Mouse (Mus musculus) midbrain, embryonic 14.5 days (tissue): ENCODE results near the gene Aifm2. TPM values are rescaled to one million over a fixed set of nuclear protein-coding genes. Genes with fewer than 3 reads are reported as not detected.
A peak's percentile ranks its signal among the peaks of the same experiment; 100 is the strongest.

ENCODE experiments used
- ATAC-seq: fragments of 200-750 bp; cut with Nextera tagmentation; 2 replicates; pipeline ENCODE4 v1.8.0; 2017; ENCODE audit warnings: moderate number of reproducible peaks, moderate library complexity; ENCODE audit not compliant: low FRiP score, low TSS enrichment
- DNase-seq: peaks from one replicate; pipeline ENCODE4 v3.0.0-alpha.2; 2015
- H3K27ac ChIP-seq: fragments of 300-500 bp; sonication (generic); replicated peaks from 2 replicates; pipeline ENCODE4 v1.5.1; 2014; ENCODE audit warnings: mild to moderate bottlenecking, low read depth, low read length, moderate library complexity
- H3K27me3 ChIP-seq: fragments of 300-500 bp; sonication (generic); 2 replicates; pipeline ENCODE4 v1.6.1; 2014; ENCODE audit warnings: low read length, control low read depth, mixed read lengths; ENCODE audit not compliant: control insufficient read depth, insufficient read depth
- H3K36me3 ChIP-seq: fragments of 300-500 bp; sonication (generic); 2 replicates; pipeline ENCODE4 v1.6.1; 2014; ENCODE audit warnings: low read length, control low read depth; ENCODE audit not compliant: control insufficient read depth, insufficient read depth
- H3K4me1 ChIP-seq: fragments of 300-500 bp; sonication (generic); 2 replicates; pipeline ENCODE4 v1.6.1; 2014; ENCODE audit warnings: mild to moderate bottlenecking, antibody characterized with exemption, low read length, control low read depth; ENCODE audit not compliant: control insufficient read depth, insufficient read depth
- H3K4me2 ChIP-seq: fragments of 300-500 bp; sonication (generic); 2 replicates; pipeline ENCODE4 v1.6.1; 2014; ENCODE audit warnings: mild to moderate bottlenecking, low read length, moderate library complexity
- H3K4me3 ChIP-seq: fragments of 300-500 bp; sonication (generic); replicated peaks from 2 replicates; pipeline ENCODE4 v1.5.1; 2014; ENCODE audit warnings: low read depth, low read length
- H3K9ac ChIP-seq: fragments of 300-500 bp; sonication (generic); replicated peaks from 2 replicates; pipeline ENCODE4 v1.6.1; 2014; ENCODE audit warnings: mild to moderate bottlenecking, low read length, moderate library complexity
- H3K9me3 ChIP-seq: fragments of 300-500 bp; sonication (generic); 2 replicates; pipeline ENCODE4 v1.6.1; 2016; ENCODE audit warnings: low read length, control low read depth, mixed read lengths; ENCODE audit not compliant: control insufficient read depth
- WGBS: fragments of 180-500 bp; shearing (Covaris S2); extraction: QIAGEN DNeasy Blood & Tissue Kit; methylation state at CpG from one replicate; pipeline ENCODE4 v1.1.7; 2014; 5-methylcytosine and 5-hydroxymethylcytosine counted together
- polyA plus RNA-seq: library from polyadenylated mRNA; unstranded; fragments of >200 nt; fragmentation: Nextera tagmentation; extraction: Ambion mirVana; gene quantifications from 2 replicates; pipeline ENCODE4 v1.2.1, GENCODE M21; 2014

Gene Aifm2
- polyA plus RNA-seq, 1 experiment from 2014 or later = 7.0 TPM

DNA sequence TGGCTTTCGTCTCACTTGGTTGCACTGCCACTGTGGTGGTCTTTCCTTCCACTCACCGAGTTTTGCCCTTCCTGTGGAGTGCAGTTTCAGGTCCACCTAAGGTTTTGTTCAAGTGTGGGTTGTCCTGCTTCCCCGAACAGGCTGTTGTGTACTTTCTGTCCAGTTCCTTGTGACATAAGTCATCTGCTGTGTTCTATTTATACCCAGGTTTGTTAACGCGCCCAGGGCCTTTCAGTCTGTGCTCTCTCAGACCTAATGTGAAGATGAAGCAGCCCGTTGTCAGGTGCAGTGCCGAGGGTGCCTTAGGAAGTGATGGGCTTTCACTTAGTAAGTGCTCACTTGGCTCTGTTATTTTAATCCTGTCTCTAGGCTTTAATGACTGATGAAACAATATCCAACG is 25.7 kb upstream of the Aifm2 start:
- 92% methylated on average over 8 of the region's 8 CpGs for WGBS

DNA sequence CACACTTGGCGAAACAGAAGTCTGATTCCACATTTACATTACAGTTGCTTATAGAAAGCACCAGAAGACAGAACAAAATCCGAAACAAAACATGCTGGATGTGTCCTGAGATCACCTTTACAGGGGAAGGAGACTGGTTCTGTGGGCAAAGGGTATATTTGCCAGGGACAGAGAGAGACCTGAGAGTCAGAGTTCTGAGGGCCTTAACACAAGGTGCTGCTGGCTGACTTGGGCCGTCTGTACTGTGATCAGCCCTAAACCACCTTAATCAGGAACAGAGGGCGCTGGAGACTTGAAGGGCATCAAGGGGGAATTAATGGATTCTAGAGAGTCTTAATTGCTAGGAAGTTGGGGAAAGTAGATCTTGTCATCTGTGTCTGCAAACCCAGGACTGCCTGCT is 21.5 kb upstream of the Aifm2 start:
- Histone ChIP-seq H3K36me3 (peaks cover 50% of the 10 kb centered on the region), H3K4me3 (no peak overlapping the region), H3K4me1 (peaks cover 14% of the 10 kb centered on the region), H3K27ac (no peak overlapping the region), H3K27me3 (no peaks in the 10 kb centered on the region), H3K4me2 (no peak overlapping the region), H3K9me3 (no peaks in the 10 kb centered on the region), H3K9ac (no peak overlapping the region)
- WGBS = 80% methylated on average over 4 of the region's 4 CpGs
- DNase-seq (no peak), ATAC-seq (no peak)

More for the DNA sequence above, 25.7 kb upstream of the Aifm2 start:
- H3K9me3 ChIP-seq = no peaks in the 10 kb centered on the region
- no peaks in the 10 kb centered on the region for H3K27me3 ChIP-seq
- no peak overlapping the region for H3K4me3 ChIP-seq
- no peak overlapping the region for H3K27ac ChIP-seq
- peaks cover 79% of the 10 kb centered on the region for H3K36me3 ChIP-seq
- H3K4me2 ChIP-seq = no peak overlapping the region
- H3K9ac ChIP-seq = no peak overlapping the region
- DNase-seq (no peak), ATAC-seq (no peak)
- no peaks in the 10 kb centered on the region for H3K4me1 ChIP-seq

GRCm38 (mm10) chr10:61694870-61695670 is 20.0 kb upstream of the Aifm2 start, which contains the start of gene Tysnd1:
TSS of gene Tysnd1 (plus strand) at chr10:61695514.
- WGBS = 1% methylated on average over 42 of the region's 42 CpGs
- Histone ChIP-seq H3K36me3 (peaks cover 38% of the 10 kb centered on the region), H3K9ac (peak within 1 kb of the TSS; percentile 66)

DNA sequence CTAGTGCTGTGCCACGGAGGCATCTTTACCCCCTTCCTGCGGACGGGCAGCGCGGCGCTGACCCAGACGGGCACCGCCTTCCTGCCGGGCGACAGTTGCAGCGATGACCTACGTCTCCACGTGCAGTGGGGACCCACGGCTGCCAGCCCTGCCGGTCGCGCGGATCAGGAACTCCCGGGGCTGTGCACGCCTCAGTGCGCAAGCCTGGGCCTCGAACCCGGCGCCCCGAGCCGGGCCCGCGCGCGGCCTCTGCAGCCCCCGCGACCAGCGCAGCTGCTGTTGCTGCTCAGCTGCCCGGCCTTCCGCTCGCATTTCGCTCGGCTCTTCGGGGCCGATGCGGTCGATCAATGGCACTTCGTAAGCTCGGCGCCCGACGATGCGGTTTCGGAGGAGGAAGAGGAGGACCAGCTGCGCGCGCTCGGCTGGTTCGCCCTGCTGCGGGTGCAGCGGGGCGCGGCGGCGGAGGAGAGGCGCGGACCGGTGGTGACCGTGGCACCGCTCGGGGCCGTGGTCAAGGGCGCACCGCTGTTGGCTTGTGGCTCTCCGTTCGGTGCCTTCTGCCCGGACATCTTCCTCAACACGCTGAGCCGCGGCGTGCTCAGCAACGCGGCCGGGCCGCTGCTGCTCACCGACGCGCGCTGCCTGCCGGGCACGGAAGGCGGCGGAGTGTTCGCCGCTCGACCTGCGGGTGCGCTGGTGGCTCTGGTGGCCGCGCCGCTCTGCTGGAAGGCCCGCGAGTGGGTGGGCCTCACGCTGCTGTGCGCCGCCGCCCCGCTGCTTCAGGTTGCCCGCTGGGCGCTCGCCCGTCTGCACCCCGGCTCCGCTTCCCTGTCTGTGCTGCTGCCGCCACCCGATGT is 19.1 kb upstream of the Aifm2 start:
- Histone ChIP-seq H3K9me3 (no peaks in the 10 kb centered on the region), H3K27me3 (no peaks in the 10 kb centered on the region), H3K4me2 (peak overlapping the region; percentile 100), H3K4me3 (peak overlapping the region; percentile 96), H3K27ac (peak overlapping the region; percentile 70), H3K36me3 (peaks cover 29% of the 10 kb centered on the region), H3K9ac (peak overlapping the region; percentile 66), H3K4me1 (peaks cover 14% of the 10 kb centered on the region)
- ATAC-seq (peak; percentile 57), DNase-seq (peak; percentile 38)
- under 1% methylated on average over 105 of the region's 111 CpGs for WGBS

More at GRCm38 (mm10) chr10:61694870-61695670, 20.0 kb upstream of the Aifm2 start, which contains the start of gene Tysnd1:
- peaks cover 14% of the 10 kb centered on the region for H3K4me1 ChIP-seq
- DNase-seq (peak; percentile 98), ATAC-seq (peak; percentile 96)
- peak within 1 kb of the TSS; percentile 96 for H3K4me3 ChIP-seq
- no peaks in the 10 kb centered on the region for H3K9me3 ChIP-seq
- peak within 1 kb of the TSS; percentile 100 for H3K4me2 ChIP-seq
- peak within 1 kb of the TSS; percentile 70 for H3K27ac ChIP-seq
- H3K27me3 ChIP-seq = no peaks in the 10 kb centered on the region

DNA sequence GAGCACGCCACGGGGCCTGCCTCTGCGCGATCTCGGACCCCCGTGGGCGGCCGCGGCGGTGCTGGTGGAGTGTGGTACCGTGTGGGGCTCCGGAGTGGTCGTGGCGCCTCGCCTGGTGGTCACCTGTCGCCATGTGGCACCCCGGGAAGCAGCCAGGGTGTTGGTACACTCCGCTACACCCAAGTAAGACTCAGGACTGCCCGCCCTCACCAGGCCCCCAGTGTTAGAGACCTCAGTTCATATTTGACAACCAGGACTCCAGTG is 18.6 kb upstream of the Aifm2 start:
- Histone ChIP-seq H3K4me1 (peaks cover 14% of the 10 kb centered on the region), H3K9ac (peak overlapping the region; percentile 66), H3K4me2 (peak overlapping the region; percentile 100), H3K9me3 (no peaks in the 10 kb centered on the region), H3K27ac (no peak overlapping the region), H3K36me3 (peaks cover 24% of the 10 kb centered on the region), H3K4me3 (peak overlapping the region; percentile 96), H3K27me3 (no peaks in the 10 kb centered on the region)
- 19% methylated on average over 19 of the region's 19 CpGs for WGBS
- ATAC-seq = no peak
- no peak for DNase-seq

- Histone ChIP-seq H3K27ac (no peak overlapping the region), H3K4me2 (peak overlapping the region; percentile 100), H3K9ac (peak overlapping the region; percentile 66; the same call in 1 of the 2 replicates), H3K4me3 (peak overlapping the region; percentile 96), H3K9me3 (no peaks in the 10 kb centered on the region), H3K4me1 (peaks cover 14% of the 10 kb centered on the region), H3K27me3 (no peaks in the 10 kb centered on the region), H3K36me3 (peaks cover 23% of the 10 kb centered on the region)
- no peak for ATAC-seq
- 96% methylated on average over 2 of the region's 2 CpGs for WGBS
- no peak for DNase-seq
Measured at GRCm38 (mm10) chr10:61697028-61697427, 18.0 kb upstream of the Aifm2 start.

GRCm38 (mm10) chr10:61704663-61705062 is 10.4 kb upstream of the Aifm2 start:
- no peak overlapping the region for H3K4me3 ChIP-seq
- H3K9me3 ChIP-seq = no peaks in the 10 kb centered on the region
- H3K4me1 ChIP-seq = no peaks in the 10 kb centered on the region
- no peak for DNase-seq
- H3K27me3 ChIP-seq = no peaks in the 10 kb centered on the region
- H3K36me3 ChIP-seq = peaks cover 18% of the 10 kb centered on the region
- H3K27ac ChIP-seq = no peak overlapping the region
- 84% methylated on average over 4 of the region's 4 CpGs for WGBS
- H3K9ac ChIP-seq = no peak overlapping the region
- no peak for ATAC-seq
- H3K4me2 ChIP-seq = no peak overlapping the region

GRCm38 (mm10) chr10:61706412-61707375 is 8.4 kb upstream of the Aifm2 start:
- H3K4me3 ChIP-seq = no peak overlapping the region
- H3K36me3 ChIP-seq = peaks cover 17% of the 10 kb centered on the region
- no peaks in the 10 kb centered on the region for H3K27me3 ChIP-seq
- H3K9me3 ChIP-seq = no peaks in the 10 kb centered on the region
- no peak overlapping the region for H3K9ac ChIP-seq
- H3K4me2 ChIP-seq = no peak overlapping the region
- H3K27ac ChIP-seq = no peak overlapping the region
- WGBS = 75% methylated on average over 6 of the region's 6 CpGs
- ATAC-seq (no peak), DNase-seq (no peak)
- no peaks in the 10 kb centered on the region for H3K4me1 ChIP-seq
